Mouse (Mus musculus): ENCODE results near the gene Polk.

Gene Polk

GRCm38 (mm10) chr13:96458606-96459005, 83.8 kb downstream of the Polk start:
- no peak for DNase-seq

DNA sequence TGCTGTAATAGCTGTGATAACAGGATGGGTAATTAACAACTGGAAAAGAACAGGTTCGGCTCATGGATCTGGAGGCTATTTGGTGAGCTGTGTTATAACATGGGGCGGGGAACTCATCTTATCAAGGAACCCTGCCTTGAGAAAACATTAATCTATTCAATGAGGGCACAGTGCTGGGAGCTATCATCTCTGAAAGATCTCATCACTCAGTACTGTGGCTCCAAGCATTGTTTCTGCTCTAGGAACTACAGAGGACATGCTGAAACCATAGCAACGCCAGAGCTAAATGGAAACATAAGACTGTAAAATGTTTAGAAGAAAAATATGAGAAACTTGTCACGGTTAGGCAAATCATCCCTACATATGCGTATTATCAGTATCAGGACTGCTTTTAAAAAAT, 84.4 kb downstream of the Polk start:
- no peak for DNase-seq

DNA sequence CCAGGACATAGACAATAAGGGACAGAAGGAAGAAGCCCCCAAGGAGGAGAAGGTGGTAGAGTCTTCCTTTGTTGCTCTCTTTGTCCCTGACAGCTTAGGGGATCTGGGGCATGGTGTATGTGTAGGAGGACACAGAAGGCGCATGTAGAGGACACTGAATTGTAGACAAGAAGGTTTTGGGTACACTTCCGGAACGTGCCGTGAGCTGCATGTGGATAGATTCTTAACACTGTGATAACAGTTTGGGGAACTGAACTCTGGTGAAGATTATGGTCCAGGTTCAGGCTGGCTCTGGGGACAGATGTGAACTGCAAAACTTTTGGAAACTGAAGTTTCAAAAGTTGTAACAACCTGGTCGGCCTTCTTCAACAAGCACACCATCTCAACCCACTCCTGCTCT, 84.8 kb downstream of the Polk start:
- no peak for DNase-seq

DNA sequence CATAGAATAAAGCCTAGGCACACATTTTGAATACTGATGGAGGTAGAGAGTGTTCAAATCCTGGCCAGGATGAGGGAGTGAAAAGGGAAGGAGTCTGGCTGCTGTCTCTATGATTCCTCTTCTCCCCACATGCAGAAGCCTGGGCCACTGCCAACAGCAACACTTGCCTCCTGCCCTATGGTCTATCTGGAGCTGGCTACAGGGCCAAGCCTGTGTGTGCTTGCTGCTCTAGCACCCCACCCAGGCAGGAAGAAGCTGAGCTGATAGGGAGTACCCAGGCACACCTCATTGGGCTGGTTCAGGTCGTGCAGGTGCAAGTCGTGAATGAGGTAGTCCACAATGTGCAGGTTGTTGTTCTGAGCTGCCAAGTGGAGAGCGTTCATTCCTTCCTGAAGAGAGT, 88.1 kb downstream of the Polk start:
- DNase-seq: no peak

DNA sequence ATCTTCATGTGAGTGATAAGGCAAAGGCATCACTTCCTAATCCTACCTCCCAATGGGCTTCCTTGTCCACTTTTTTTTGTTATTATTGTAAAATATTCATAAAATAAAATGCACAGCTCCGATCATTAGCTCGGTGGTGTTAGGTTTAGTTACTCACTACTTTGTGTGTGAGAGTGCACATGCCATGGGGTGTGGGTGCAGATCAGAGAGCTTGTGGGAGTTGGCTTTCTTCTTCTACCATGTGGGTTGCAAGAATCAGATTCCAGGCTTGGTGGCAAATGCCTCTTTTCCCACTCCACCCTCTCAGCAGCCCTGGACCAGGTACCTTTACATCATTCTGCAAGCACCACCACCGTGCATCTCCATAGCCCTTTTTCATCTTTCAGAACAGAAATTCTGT, 89.8 kb downstream of the Polk start:
- DNase-seq: no peak

DNA sequence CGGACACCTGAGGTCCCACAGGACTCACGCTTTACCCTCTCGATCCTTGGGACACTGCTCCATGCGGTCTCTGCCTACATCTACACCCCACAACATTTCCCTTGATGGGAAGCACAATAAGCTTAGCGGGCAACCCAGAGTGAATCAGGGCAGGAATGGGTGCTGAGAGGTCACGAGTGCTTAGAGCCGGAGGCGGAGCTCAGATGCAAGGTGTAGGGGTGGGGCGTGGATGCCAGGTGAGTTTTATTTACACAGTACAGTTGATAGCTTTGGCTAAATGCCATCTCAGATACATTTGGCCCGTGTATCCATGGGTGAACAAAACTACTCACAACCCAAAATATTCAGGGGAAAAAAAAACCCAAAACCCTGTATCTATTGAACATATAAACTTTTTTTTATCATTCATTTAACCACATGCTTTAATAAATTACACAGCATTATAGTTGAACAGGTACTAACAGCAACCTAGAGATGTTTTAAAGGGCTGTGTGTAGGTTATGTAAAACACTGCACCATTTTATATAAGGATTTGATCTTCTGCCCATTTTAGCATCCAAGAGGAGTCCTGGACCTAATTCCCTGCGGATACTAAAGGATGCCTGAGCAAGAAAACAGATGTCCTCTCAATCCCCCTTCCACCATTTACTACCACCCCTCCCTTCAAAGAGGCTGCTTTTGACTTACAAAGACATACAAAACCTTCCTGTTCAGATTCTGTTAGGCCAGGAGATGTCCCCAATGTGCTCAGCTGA, 90.8 kb downstream of the Polk start:
- DNase-seq: no peak

GRCm38 (mm10) chr13:96450869-96451268, 91.5 kb downstream of the Polk start:
- DNase-seq: no peak

GRCm38 (mm10) chr13:96450205-96450856, 92.0 kb downstream of the Polk start:
- no peak for DNase-seq

GRCm38 (mm10) chr13:96440436-96440835, 101.9 kb downstream of the Polk start:
- DNase-seq: no peak

DNA sequence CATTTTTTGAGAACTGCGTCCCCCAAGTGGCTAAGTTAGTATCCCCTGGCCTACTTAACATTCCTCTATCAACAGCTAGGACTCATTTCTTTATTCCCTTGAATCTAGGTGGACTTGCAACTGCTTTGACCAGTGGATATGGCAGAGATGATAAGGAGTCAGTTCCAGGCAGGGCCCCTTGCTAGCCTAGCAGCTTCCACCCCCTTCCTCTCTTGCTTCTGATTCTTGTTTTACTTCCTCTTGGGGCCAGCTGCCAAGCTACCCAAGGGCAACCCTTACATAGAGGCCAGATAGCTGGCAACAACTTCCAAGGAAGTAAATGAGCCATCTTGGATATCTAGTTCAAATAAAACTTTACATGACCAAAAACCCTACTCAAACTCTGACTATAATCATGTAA, 105.5 kb downstream of the Polk start:
- no peak for DNase-seq

DNA sequence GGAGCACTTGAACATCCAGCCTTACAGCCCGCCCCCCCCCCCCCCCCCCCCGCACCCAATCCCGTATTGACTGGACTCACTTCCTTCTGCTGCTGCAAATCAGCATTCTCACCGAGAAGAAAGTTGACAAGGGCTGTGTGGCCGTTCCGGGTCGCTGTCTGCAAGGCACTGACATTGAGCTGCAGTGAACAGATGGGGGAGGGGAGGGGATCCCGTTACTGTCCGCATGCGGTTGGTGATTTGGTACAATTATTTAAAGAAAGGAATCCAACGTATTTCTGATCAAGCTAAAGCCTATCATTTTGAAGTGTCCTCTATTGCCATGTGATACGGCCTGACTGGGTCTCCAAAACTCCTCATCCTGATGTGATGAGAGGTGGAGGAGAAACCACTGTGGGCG, 106.6 kb downstream of the Polk start:
- DNase-seq: peak in 1 of 2 experiments; percentile 2

DNA sequence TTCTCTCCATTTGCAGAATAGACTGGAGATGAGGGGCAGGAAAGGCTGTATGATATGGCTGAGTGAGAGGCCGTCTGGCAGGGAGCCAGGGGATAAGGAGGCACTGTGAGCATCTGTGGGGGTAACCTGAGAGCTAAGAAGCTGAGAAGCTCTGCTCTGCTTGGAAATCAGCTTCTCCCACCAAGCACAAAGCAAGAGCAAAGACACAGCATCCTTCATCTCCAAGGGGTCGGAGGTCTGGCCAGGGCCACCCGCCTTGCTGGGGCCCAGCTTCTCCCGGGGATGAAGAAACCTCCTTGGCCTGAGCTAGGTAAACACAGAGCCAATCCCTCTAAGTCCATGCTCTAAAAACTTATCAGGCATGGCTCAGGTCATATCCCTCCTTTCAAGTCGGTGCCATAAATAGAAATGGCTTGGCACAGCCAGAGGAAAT, 107.5 kb downstream of the Polk start:
- no peak for DNase-seq

GRCm38 (mm10) chr13:96433648-96434190, 108.7 kb downstream of the Polk start:
- DNase-seq: peak; percentile 10 to 16

DNA sequence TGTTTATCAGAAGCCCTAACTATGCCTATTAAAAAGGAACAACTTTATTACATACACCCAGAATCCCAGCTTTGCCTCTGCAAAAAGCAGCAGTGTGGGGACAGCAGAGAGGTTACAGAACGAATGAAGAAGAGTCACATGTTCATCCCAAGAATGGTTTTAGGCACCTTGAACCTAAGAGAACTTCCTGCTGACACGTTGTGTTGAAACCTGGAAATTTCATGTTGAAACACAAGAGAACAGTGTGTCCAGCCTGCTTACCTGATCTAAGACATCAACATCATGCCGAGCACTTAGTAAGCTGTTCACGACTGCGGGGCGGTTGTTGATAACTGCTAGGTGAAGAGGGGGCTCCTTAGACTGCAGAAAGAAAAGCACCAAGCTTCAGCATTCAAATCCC, 109.3 kb downstream of the Polk start:
- no peak for DNase-seq

DNA sequence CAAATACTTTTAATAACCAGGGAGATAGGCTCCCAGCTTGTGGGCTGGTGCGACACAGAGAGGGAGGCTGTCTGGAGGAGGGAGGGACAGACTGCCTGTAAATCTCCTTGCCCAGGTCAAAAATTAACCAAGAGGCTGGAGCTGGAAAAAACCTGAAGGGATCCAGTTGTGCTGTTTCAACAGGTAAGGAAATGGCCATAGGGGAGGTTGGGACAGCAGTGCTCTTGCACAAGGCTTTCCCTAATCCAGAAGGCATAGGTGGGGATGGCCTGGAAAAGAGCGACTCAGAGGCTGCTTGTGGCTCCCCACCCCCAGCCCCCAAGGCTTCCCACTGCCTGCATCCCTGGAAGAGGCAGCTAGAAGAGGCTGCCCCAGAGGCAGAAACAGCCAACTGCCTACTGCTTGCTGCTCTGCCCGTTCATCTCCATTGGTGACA, 110.0 kb downstream of the Polk start:
- no peak for DNase-seq

DNA sequence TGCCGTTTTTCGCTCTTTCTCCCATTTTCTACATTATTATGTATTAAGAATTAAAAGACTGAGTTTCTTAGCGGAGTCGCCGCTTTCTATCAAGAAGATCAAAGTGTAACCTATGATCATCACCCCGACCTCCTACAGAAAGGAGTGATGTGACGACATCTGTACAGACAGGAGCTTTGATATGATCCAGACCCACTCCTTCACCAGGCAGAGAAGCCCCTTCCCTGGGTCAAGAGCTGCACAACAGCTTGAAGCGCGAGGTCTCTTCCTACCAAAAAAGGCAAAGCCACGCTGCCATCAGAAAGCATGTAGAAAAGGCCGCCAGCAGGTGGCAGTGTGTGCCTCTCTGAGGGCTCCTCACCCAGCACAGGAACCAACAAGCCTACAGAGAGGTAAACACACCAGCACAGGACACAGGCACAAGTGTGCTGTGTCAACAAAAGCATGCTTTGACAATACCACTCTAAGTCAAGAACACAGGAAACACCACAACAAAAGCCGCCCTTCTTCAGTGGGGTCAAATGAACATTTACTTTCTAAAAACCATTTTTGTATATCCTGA, 110.7 kb downstream of the Polk start:
- peak; percentile 85 to 86 for DNase-seq

All from B cell, adult 2 months (primary cell).